Mouse (Mus musculus) layer of hippocampus, postnatal 14 days (tissue): ENCODE data around the gene Cnpy3. TPM values are rescaled to one million over a fixed set of nuclear protein-coding genes. Genes with fewer than 3 reads are reported as not detected.
"Not testable (repeated sequence)": the region's sequence is repeated elsewhere in the genome, so short reads cannot be mapped to it uniquely, and the experiment has no call there.

Source experiments
- DNase-seq, 2 experiments: peaks; one replicate each; pipeline ENCODE4 v3.0.0; 2021 to 2022; ENCODE audit warnings: low spot score in 2 of 2, mixed read lengths in 1 of 2
- total RNA-seq, 2 experiments: library from RNA; stranded (reverse); gene quantifications; 2 replicates each; pipeline ENCODE4 v1.2.3; 2021

Gene Cnpy3
- total RNA-seq, 2 experiments from 2014 or later, result 53.9 to 57.2 TPM

GRCm38 (mm10) chr17:46767868-46768267 lies 15.9 kb upstream of the Cnpy3 start:
- no peak for DNase-seq

- not testable (repeated sequence) for DNase-seq
These were observed 12.9 kb upstream of the Cnpy3 start for GRCm38 (mm10) chr17:46764916-46765315.

GRCm38 (mm10) chr17:46763544-46763943 lies 11.5 kb upstream of the Cnpy3 start, which contains the start of gene Ptcra:
Gene Ptcra, minus strand, starts transcription at chr17:46763712.
- DNase-seq, result no peak

GRCm38 (mm10) chr17:46758753-46759152 lies 6.7 kb upstream of the Cnpy3 start:
- no peak for DNase-seq

GRCm38 (mm10) chr17:46751056-46751793 lies 789 bp downstream of the Cnpy3 start:
- DNase-seq, result peak in 1 of 2 experiments; percentile 71

- DNase-seq, result no peak
These were observed 1.4 kb downstream of the Cnpy3 start for GRCm38 (mm10) chr17:46750580-46750979.

GRCm38 (mm10) chr17:46749282-46749681 lies 2.7 kb downstream of the Cnpy3 start:
- DNase-seq, result no peak

- no peak for DNase-seq
These were observed 4.2 kb downstream of the Cnpy3 start for GRCm38 (mm10) chr17:46747806-46748205.

- DNase-seq, result no peak
These were observed 4.8 kb downstream of the Cnpy3 start for GRCm38 (mm10) chr17:46747234-46747633.

- no peak for DNase-seq
These were observed 6.5 kb downstream of the Cnpy3 start for GRCm38 (mm10) chr17:46745506-46745905.

GRCm38 (mm10) chr17:46742986-46743385 lies 9.0 kb downstream of the Cnpy3 start:
- no peak for DNase-seq

- no peak for DNase-seq
These were observed 10.7 kb downstream of the Cnpy3 start for GRCm38 (mm10) chr17:46741305-46741704.

- DNase-seq, result no peak
These were observed 15.9 kb downstream of the Cnpy3 start for GRCm38 (mm10) chr17:46736160-46736559.

- no peak for DNase-seq
These were observed 16.7 kb downstream of the Cnpy3 start for GRCm38 (mm10) chr17:46735287-46735686.

GRCm38 (mm10) chr17:46734055-46734454 lies 18.0 kb downstream of the Cnpy3 start:
- no peak for DNase-seq

GRCm38 (mm10) chr17:46728904-46729318 lies 23.1 kb downstream of the Cnpy3 start, which contains the start of gene Gnmt:
Gene Gnmt, minus strand, starts transcription at chr17:46729168.
- DNase-seq, result no peak

- no peak for DNase-seq
These were observed 23.5 kb downstream of the Cnpy3 start for GRCm38 (mm10) chr17:46728496-46728895.

GRCm38 (mm10) chr17:46728021-46728420 lies 24.0 kb downstream of the Cnpy3 start:
- DNase-seq, result no peak

- DNase-seq, result no peak
These were observed 24.7 kb downstream of the Cnpy3 start for GRCm38 (mm10) chr17:46727271-46727670.

- no peak for DNase-seq
These were observed 26.0 kb downstream of the Cnpy3 start for GRCm38 (mm10) chr17:46725731-46726645.

GRCm38 (mm10) chr17:46725273-46725672 lies 26.7 kb downstream of the Cnpy3 start:
- DNase-seq, result peak in 1 of 2 experiments; percentile 49
